Mouse (Mus musculus) forebrain, embryonic 11.5 days (tissue): ENCODE measurements around the gene Hfe2. TPM values are rescaled to one million over a fixed set of nuclear protein-coding genes. Genes with fewer than 3 reads are reported as not detected.
"Not testable (repeated sequence)": the region's sequence is repeated elsewhere in the genome, so short reads cannot be mapped to it uniquely, and the experiment has no call there.

Experiments
- ATAC-seq: fragments of 200-750 bp; cut with Nextera tagmentation; replicated peaks from 2 replicates; pipeline ENCODE4 v1.8.0; 2017; ENCODE audit warnings: moderate TSS enrichment; ENCODE audit not compliant: low FRiP score
- DNase-seq: peaks from one replicate; pipeline ENCODE4 v3.0.0-alpha.2; 2017; ENCODE audit warnings: low spot score
- H3K27ac ChIP-seq: fragments of 300-500 bp; sonication (generic); 2 replicates; pipeline ENCODE4 v1.5.1; 2014; ENCODE audit warnings: low read depth, low read length
- H3K27me3 ChIP-seq: fragments of 300-500 bp; sonication (generic); 2 replicates; pipeline ENCODE4 v1.6.1; 2014; ENCODE audit warnings: mild to moderate bottlenecking, low read length, mixed read lengths; ENCODE audit not compliant: control insufficient read depth, insufficient read depth
- H3K36me3 ChIP-seq: fragments of 300-500 bp; sonication (generic); 2 replicates; pipeline ENCODE4 v1.6.1; 2014; ENCODE audit warnings: mild to moderate bottlenecking, low read length, moderate library complexity, mixed read lengths; ENCODE audit not compliant: control insufficient read depth, insufficient read depth
- H3K4me1 ChIP-seq: fragments of 300-500 bp; sonication (generic); replicated peaks from 2 replicates; pipeline ENCODE4 v1.6.1; 2014; ENCODE audit warnings: low read length, mixed read lengths; ENCODE audit not compliant: control insufficient read depth, insufficient read depth
- H3K4me2 ChIP-seq: fragments of 300-500 bp; sonication (generic); 2 replicates; pipeline ENCODE4 v1.6.1; 2014; ENCODE audit warnings: low read depth, mild to moderate bottlenecking, low read length, moderate library complexity, mixed read lengths; ENCODE audit not compliant: severe bottlenecking
- H3K4me3 ChIP-seq: fragments of 300-500 bp; sonication (generic); 2 replicates; pipeline ENCODE4 v1.5.1; 2014; ENCODE audit warnings: low read depth, low read length
- H3K9ac ChIP-seq: fragments of 300-500 bp; sonication (generic); 2 replicates; pipeline ENCODE4 v1.6.1; 2014; ENCODE audit warnings: low read length
- H3K9me3 ChIP-seq: fragments of 300-500 bp; sonication (generic); 2 replicates; pipeline ENCODE4 v1.6.1; 2016; ENCODE audit warnings: low read length, mixed read lengths; ENCODE audit not compliant: control insufficient read depth
- WGBS: fragments of 180-500 bp; shearing (Covaris S2); extraction: QIAGEN DNeasy Blood & Tissue Kit; methylation state at CpG from one replicate; pipeline ENCODE4 v1.1.7; 2014; 5-methylcytosine and 5-hydroxymethylcytosine counted together
- polyA plus RNA-seq: library from polyadenylated mRNA; unstranded; fragments of >200 nt; fragmentation: Nextera tagmentation; extraction: Ambion mirVana; gene quantifications from 2 replicates; pipeline ENCODE4 v1.2.1, GENCODE M21; 2014

Hfe2 gene
- polyA plus RNA-seq, 1 experiment from 2014 or later, result 0.77 TPM

GRCm38 (mm10) chr3:96506396-96507047 is 18.4 kb upstream of the Hfe2 start:
- Histone ChIP-seq H3K27me3 (no peaks in the 10 kb centered on the region), H3K4me1 (no peaks in the 10 kb centered on the region), H3K9me3 (no peaks in the 10 kb centered on the region), H3K4me2 (no peak overlapping the region), H3K9ac (no peak overlapping the region), H3K27ac (no peak overlapping the region), H3K36me3 (no peaks in the 10 kb centered on the region), H3K4me3 (no peak overlapping the region)
- WGBS, result 93% methylated on average over 9 of the region's 9 CpGs
- peak; percentile 39 for DNase-seq
- ATAC-seq, result no peak

GRCm38 (mm10) chr3:96507966-96508365 is 17.0 kb upstream of the Hfe2 start:
- 96% methylated on average over 7 of the region's 9 CpGs for WGBS
- not testable (repeated sequence) for DNase-seq, H3K4me3 ChIP-seq, H3K4me1 ChIP-seq, H3K9ac ChIP-seq, H3K9me3 ChIP-seq, H3K27me3 ChIP-seq, H3K36me3 ChIP-seq, H3K4me2 ChIP-seq, ATAC-seq, H3K27ac ChIP-seq

GRCm38 (mm10) chr3:96520171-96520570 is 4.8 kb upstream of the Hfe2 start:
- Histone ChIP-seq H3K27me3 (no peaks in the 10 kb centered on the region), H3K27ac (no peak overlapping the region), H3K4me2 (no peak overlapping the region), H3K9ac (no peak overlapping the region), H3K4me1 (no peaks in the 10 kb centered on the region), H3K9me3 (no peaks in the 10 kb centered on the region), H3K36me3 (no peaks in the 10 kb centered on the region), H3K4me3 (no peak overlapping the region)
- DNase-seq (no peak), ATAC-seq (no peak)
- 67% methylated on average over 5 of the region's 5 CpGs for WGBS

- DNase-seq (no peak), ATAC-seq (no peak)
- 69% methylated on average over 4 of the region's 4 CpGs for WGBS
- H3K9ac ChIP-seq, result no peak overlapping the region
- no peaks in the 10 kb centered on the region for H3K9me3 ChIP-seq
- H3K4me2 ChIP-seq, result no peak overlapping the region
- H3K36me3 ChIP-seq, result no peaks in the 10 kb centered on the region
- H3K4me1 ChIP-seq, result peaks cover 4% of the 10 kb centered on the region
- no peak overlapping the region for H3K4me3 ChIP-seq
- peaks cover 5% of the 10 kb centered on the region for H3K27me3 ChIP-seq
- no peak overlapping the region for H3K27ac ChIP-seq
Measured at GRCm38 (mm10) chr3:96522149-96522548, 2.8 kb upstream of the Hfe2 start.

GRCm38 (mm10) chr3:96524028-96524810 is 753 bp upstream of the Hfe2 start:
- no peak overlapping the region for H3K4me3 ChIP-seq
- 74% methylated on average over 12 of the region's 12 CpGs for WGBS
- H3K27me3 ChIP-seq, result peaks cover 17% of the 10 kb centered on the region
- DNase-seq, result no peak
- no peak overlapping the region for H3K9ac ChIP-seq
- H3K27ac ChIP-seq, result no peak overlapping the region
- H3K4me2 ChIP-seq, result no peak overlapping the region
- ATAC-seq, result no peak
- H3K9me3 ChIP-seq, result no peaks in the 10 kb centered on the region
- peaks cover 9% of the 10 kb centered on the region for H3K4me1 ChIP-seq
- H3K36me3 ChIP-seq, result no peaks in the 10 kb centered on the region

GRCm38 (mm10) chr3:96526013-96526762 is 1.2 kb downstream of the Hfe2 start:
- WGBS, result 73% methylated on average over 11 of the region's 11 CpGs
- Histone ChIP-seq H3K27ac (no peak overlapping the region), H3K9ac (no peak overlapping the region), H3K4me2 (no peak overlapping the region), H3K27me3 (peaks cover 19% of the 10 kb centered on the region), H3K4me3 (no peak overlapping the region), H3K9me3 (no peaks in the 10 kb centered on the region), H3K4me1 (peaks cover 9% of the 10 kb centered on the region), H3K36me3 (no peaks in the 10 kb centered on the region)
- ATAC-seq (no peak), DNase-seq (no peak)

- peaks cover 9% of the 10 kb centered on the region for H3K4me1 ChIP-seq
- ATAC-seq, result peak; percentile 67; the same call in 1 of the 2 replicates
- 4% methylated on average over 42 of the region's 44 CpGs for WGBS
- DNase-seq, result peak; percentile 71
- no peaks in the 10 kb centered on the region for H3K9me3 ChIP-seq
- no peak overlapping the region for H3K27ac ChIP-seq
- peak overlapping the region; percentile 89 for H3K4me2 ChIP-seq
- peak overlapping the region; percentile 55 for H3K9ac ChIP-seq
- H3K36me3 ChIP-seq, result no peaks in the 10 kb centered on the region
- peak overlapping the region; percentile 40 for H3K4me3 ChIP-seq
- peaks cover 19% of the 10 kb centered on the region for H3K27me3 ChIP-seq
Measured at GRCm38 (mm10) chr3:96526864-96527542, 2.0 kb downstream of the Hfe2 start.

- no peaks in the 10 kb centered on the region for H3K36me3 ChIP-seq
- no peak overlapping the region for H3K9ac ChIP-seq
- ATAC-seq, result no peak
- peaks cover 19% of the 10 kb centered on the region for H3K27me3 ChIP-seq
- no peak overlapping the region for H3K4me2 ChIP-seq
- no peak for DNase-seq
- 42% methylated on average over 9 of the region's 9 CpGs for WGBS
- no peak overlapping the region for H3K27ac ChIP-seq
- H3K9me3 ChIP-seq, result no peaks in the 10 kb centered on the region
- peaks cover 9% of the 10 kb centered on the region for H3K4me1 ChIP-seq
- no peak overlapping the region for H3K4me3 ChIP-seq
Measured at GRCm38 (mm10) chr3:96528506-96528905, 3.5 kb downstream of the Hfe2 start.
